Mouse (Mus musculus): Measurements from ENCODE around the gene Gm16867.
"Not testable (repeated sequence)": the region's sequence is repeated elsewhere in the genome, so short reads cannot be mapped to it uniquely, and the experiment has no call there.

Gm16867 gene

DNA sequence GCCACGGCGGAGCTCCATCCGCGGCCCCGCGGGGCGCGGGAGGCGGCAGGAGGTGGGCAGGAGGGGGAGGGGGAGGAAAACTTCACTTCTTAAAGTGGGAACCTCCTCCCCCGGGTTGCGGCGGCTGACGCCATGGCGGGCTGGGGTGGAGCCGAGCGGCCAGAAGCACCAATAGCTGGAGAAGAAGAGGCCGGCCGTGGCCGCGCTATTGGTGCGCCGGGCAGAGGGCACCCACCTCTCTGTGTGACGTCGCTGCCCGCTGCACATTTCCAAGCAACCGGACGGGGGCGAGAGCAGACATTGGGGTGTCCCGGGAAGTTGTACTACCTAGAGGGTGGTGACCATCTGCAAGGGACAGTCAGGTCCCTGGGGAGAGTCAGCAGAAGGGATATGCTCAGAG, at the start of gene Gm16867:
Gene Gm16867, minus strand, starts transcription at position 189 of the 400 bp plus-strand sequence.
- not testable (repeated sequence) for DNase-seq (ENCODE audit: low read depth, low spot score)

DNA sequence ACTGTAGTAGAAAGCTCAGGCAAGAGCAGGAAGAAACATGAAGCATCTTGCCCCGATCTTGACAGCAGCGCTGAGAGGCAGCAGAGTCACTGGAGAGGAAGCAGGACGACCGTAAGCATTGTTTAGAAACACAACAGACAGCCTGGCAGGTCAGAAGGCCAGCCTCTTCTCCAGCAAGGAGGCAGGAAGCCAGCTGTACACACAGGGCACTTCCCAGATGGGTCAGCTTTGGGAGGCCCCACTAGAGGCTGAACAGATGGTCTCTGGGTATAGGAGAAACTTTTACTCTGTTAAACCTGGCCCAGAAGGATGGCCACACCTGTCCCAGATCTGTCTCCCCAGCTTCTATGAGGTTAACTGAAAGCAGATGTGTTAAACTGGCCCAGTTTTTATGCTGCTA, 44.1 kb upstream of the Gm16867 start:
- not testable (repeated sequence) for DNase-seq (ENCODE audit: low read depth, low spot score)

DNA sequence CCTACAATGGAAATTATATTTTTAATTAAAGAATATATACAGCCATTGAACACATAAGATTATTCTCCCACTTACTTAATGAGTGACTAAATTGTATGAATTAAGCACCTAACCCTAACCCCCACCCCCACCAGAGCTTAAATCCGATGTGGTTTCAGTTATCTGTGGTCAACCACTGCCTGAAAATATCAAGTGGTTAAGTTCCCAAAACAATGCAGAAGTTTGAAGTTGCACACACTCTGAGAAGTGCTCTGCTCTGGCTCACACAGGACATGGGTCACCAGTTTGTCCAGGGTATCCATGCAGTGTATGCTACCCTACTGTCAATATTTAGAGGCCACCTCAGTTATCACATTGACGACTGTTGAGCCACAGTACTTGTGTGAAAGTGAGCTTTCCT, 41.9 kb upstream of the Gm16867 start:
- not testable (repeated sequence) for DNase-seq (ENCODE audit: low read depth, low spot score)

DNA sequence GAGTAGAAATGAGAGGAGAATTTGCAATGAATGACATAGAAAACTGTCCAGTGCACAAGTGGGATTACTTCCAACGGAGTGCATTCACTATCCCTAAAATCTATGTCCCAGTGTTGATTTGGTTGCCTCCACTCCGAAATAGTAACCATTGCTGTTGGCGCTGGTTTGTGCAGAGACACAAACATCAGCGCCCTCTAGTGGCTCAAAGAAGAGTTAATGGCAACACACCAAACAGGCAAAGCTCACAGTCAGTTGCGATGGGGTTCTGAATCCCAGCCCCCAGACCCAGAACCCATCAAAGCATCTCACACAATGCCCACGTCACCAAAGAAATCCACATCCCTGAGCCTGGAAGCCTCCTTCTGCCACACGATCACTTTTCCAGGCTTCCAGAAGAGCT, 40.9 kb upstream of the Gm16867 start:
- not testable (repeated sequence) for DNase-seq (ENCODE audit: low read depth, low spot score)

GRCm38 (mm10) chr14:69542695-69543094, 39.5 kb upstream of the Gm16867 start:
- DNase-seq (ENCODE audit: low read depth, low spot score), result not testable (repeated sequence)

- not testable (repeated sequence) for DNase-seq (ENCODE audit: low read depth, low spot score)
Measured at GRCm38 (mm10) chr14:69540113-69540512, 37.0 kb upstream of the Gm16867 start.

- not testable (repeated sequence) for DNase-seq (ENCODE audit: low read depth, low spot score)
Measured at GRCm38 (mm10) chr14:69536539-69536938, 33.4 kb upstream of the Gm16867 start.

GRCm38 (mm10) chr14:69526202-69526601, 23.0 kb upstream of the Gm16867 start:
- not testable (repeated sequence) for DNase-seq (ENCODE audit: low read depth, low spot score)

DNA sequence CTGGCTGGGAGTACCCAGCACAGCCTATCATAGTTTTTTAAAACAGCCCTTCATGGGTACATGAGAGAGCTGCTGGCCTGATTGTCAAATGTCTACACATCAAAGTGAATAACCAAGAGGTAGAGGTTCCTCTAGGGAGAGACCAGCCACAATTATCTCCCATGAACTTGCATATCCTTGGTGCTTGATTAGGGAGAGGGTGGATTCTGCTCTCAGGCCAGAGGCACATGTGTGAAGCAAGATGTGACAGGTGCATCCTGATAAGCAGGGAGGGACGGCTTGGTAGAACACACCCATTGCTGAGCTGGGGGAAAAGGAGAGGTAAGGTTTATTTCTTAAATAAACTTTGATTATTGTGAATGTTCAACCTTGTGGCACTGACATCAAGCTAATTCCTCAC, 19.8 kb upstream of the Gm16867 start:
- DNase-seq (ENCODE audit: low read depth, low spot score), result not testable (repeated sequence)

DNA sequence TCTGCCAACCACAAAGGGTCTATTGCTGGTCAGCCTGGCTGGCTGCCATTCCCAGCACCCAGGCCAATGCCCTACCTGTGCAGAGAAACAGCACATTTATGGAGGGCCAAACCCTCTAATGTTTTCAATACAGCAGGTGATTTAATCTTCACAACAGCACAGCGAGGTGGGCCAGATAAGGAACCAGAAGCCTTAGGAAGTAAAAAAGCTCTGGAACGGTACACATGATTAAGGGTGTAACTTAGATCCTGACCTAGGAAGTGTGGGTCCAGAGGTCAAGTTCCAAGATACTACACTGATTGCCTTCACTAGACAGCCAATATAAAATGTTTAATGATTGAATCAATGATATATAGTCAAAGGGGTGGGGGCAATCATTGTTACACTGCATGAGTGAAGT, 17.6 kb upstream of the Gm16867 start:
- DNase-seq (ENCODE audit: low read depth, low spot score), result not testable (repeated sequence)

DNA sequence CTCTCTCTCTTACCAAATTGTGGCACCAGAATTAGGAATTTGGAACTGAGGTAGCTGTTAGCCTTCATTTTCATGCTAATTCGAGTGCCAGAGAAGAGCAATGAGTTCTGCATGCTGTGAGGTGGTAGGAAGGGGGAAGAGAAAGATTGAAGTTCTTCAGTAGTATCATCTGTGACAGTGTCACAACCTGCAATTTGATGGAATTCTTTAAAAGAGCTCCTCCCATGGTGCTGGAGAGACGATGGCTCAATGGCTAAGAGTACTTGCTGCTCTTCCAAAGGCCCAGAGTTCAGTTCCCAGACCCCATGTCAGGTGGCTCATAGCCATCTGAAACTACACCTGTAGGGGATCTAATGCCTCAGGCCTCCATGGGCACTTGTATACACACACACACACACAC, 9.3 kb upstream of the Gm16867 start, which contains the start of gene Gm27179:
Gene Gm27179, minus strand, starts transcription at position 101 of the 400 bp plus-strand sequence.
- DNase-seq (ENCODE audit: low read depth, low spot score), result not testable (repeated sequence)

GRCm38 (mm10) chr14:69507000-69507399, 3.8 kb upstream of the Gm16867 start:
- not testable (repeated sequence) for DNase-seq (ENCODE audit: low read depth, low spot score)

DNA sequence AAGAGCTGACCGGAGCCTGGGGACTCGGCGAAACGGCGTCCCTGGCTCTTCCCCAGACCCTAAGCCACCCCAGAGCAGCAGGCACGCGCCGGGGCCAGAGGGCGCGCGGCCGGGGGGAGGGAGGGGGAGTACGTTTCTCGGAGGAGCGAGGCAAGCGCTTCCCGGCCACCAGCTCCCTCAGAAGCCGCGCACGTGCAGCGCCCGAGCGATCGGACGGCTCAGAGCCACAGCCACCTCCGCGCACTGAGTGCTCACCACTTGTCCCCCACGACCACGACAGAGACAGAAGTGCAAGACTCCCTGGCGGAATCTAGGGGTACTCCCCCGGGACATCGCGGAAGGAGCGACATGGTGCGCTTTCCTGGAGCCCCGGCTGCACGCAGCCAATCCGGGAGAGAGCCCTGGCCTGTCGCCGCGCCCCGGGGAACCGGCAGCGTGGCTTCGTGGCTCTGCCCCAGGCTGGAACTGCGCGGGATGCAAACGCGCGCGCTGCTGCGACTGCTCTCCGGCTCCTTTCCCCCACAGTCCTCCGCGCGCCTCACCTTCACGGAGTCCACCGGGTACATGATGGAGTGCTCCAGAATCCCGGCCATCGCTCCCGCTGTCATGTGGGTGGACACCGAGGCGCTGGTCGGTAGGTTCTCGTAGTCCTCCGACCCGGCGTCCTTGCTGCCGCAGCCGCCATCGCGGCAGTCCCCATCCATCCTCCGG, 567 bp downstream of the Gm16867 start:
- DNase-seq (ENCODE audit: low read depth, low spot score), result not testable (repeated sequence)

DNA sequence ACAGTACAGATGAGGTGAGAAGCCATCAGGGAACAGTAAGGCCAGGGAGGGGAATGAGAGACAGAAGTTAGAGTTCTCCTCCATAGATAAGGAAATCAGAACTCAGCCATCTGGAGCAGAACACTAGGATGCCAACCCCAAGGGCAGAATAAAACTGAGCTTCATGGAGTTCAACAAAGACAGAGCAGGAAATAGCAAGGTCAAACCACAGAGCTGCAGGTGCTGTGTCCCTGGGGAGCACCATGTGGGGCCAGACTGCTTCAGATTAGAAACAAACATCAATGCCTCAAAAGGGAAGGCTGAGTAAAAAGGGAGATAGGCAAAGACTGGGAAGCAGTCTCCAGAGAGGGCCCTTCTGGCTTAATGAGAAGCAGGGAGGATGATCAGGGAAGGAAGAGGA, 6.9 kb downstream of the Gm16867 start:
- DNase-seq (ENCODE audit: low read depth, low spot score), result not testable (repeated sequence)

DNA sequence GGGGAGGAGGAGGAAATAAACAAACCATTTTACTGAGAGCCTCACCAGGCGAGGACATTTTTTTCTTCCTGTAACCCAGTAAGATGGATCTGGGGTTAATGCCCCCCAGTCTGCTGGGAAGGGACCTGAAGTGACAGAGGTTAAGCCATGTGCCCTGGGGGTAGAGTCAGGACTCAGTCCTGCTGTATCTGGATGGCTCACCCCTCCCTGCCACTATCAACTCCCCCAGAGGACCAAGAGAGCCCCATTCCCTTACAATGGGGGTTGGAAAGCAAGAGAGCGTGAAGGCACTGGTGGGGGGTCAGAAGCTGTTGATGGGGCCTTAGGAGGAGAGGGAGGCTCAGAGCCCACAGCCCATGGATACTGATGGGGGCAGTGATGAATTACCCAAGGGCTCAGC, 8.2 kb downstream of the Gm16867 start:
- not testable (repeated sequence) for DNase-seq (ENCODE audit: low read depth, low spot score)

DNA sequence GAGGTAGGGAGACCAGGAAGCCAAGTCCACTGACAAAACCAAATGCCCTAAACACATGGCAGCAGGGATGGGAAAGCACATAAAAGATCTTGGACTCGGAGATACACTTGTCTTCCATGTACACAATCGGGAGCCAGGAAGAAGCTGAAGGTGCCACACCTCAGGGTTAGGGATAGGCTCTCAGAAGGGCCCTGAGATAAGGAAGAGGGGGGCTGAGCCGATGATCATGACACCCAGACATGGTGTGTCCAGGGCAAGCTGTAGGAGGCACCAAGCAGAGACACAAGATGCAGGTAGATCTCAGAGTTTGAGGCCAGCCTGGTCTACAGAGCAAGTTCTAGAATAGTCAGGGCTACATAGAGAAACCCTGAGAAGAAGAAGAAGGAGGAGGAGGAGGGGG, 8.6 kb downstream of the Gm16867 start:
- DNase-seq (ENCODE audit: low read depth, low spot score), result not testable (repeated sequence)

- not testable (repeated sequence) for DNase-seq (ENCODE audit: low read depth, low spot score)
Measured at GRCm38 (mm10) chr14:69488001-69488400, 15.2 kb downstream of the Gm16867 start.

GRCm38 (mm10) chr14:69485466-69486135, 17.6 kb downstream of the Gm16867 start:
- DNase-seq (ENCODE audit: low read depth, low spot score), result not testable (repeated sequence)

GRCm38 (mm10) chr14:69473941-69474646, 29.1 kb downstream of the Gm16867 start:
- not testable (repeated sequence) for DNase-seq (ENCODE audit: low read depth, low spot score)

DNA sequence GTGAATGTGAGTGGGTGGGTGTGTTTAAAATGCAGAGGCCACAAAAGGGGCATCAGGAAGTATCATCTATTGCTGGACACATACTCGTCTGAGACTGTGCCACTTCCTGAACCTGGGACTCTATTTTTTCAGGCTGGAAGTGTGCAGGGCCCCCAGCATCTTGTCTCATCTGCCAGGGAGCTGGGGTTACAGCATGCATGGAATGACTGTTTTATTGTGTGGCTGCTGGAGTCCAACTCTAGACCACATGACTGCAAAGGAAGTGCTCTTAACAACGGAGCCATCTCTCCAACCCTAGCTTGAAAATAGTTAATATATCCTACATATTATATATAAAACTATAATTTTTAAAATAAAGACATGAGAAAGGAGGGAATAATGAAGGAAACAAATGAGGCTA, 29.8 kb downstream of the Gm16867 start:
- DNase-seq (ENCODE audit: low read depth, low spot score), result not testable (repeated sequence)

- DNase-seq (ENCODE audit: low read depth, low spot score), result not testable (repeated sequence)
Measured at GRCm38 (mm10) chr14:69470122-69470708, 32.9 kb downstream of the Gm16867 start.
